ENCODE assay signal across 28 mouse cellular contexts in the genomic region with DNA sequence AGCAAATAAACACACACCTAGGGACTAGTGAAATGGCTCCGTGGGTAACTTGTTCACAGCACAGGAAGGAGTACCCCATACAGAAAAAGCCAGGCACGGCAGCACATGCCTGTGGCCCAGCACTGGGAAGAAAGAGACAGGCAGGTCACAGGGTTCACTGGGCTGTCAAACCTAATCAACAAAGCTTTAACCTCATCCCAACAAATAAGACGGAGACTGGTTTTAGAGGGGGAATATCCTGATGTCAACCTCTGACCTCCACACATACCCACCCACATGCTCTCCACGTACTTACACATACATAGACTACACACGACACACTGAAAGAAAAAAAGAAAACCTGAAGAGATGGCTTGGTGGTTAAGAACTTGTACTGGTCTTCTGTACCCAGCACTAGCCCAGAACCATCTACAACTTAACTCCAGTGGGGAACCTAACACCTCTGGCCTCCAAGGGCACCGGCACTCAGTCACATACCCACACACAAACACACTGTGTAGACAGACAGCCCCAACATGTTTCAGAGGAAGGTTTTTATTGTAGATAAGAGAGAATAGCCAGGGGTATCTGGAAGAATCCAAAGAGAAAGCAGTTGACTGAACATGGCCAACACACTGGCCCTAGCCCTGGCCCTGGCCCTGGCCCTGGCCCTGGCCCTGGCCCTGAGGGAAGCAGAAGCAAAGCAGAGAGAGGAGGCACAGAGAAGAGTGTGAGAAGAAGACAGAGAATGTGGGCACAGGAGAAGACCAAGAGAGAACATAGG. TPM values are rescaled to one million over a fixed set of nuclear protein-coding genes. Genes with fewer than 3 reads are reported as not detected.
A peak's percentile ranks its signal among the peaks of the same experiment; 100 is the strongest.
DNase-seq lines count a peak whose midpoint lies in the region; ATAC-seq and TF ChIP-seq lines count a peak whose summit lies in the region.
"Had no signal": no experiment of that assay in that cellular context is flagged by ENCODE, and none has a peak within 500 bp of the region (broad histone marks: within the 10 kb centered on the region; RNA-seq: fewer than 3 reads in every experiment).

No protein-coding gene starts in this region.

- no peaks in the 10 kb centered on the region for H3K27me3 ChIP-seq in midbrain, embryonic 11.5 days (ENCODE audit: control insufficient read depth, insufficient read depth, low read length)
- no peaks in the 10 kb centered on the region for H3K27me3 ChIP-seq in midbrain, postnatal 0 days (ENCODE audit: insufficient read depth, low read length)
- no peaks in the 10 kb centered on the region for H3K27me3 ChIP-seq in liver, embryonic 16.5 days (ENCODE audit: control insufficient read depth, insufficient read depth, low read depth, low read length)
- H3K27me3 ChIP-seq: midbrain, embryonic 12.5 days; neural tube, embryonic 13.5 days had no signal

- ATAC-seq in midbrain, embryonic 11.5 days (ENCODE audit: low FRiP score): no peak
- no peak for ATAC-seq in midbrain, postnatal 0 days (ENCODE audit: low FRiP score)
- 0 out of 2 replicates have a peak, but pooled peaks have one; percentile 6 for ATAC-seq in granulocyte monocyte progenitor cell, adult 5-6 weeks (replicated peaks; ENCODE audit: poor library complexity, severe bottlenecking)
- ATAC-seq in liver, embryonic 16.5 days (ENCODE audit: low read depth): peak; percentile 33
- ATAC-seq: activated CD4-positive, CD25-positive, alpha-beta regulatory T cell, adult 4 months; CD4-positive, CD25-positive, alpha-beta regulatory T cell, adult 4 months; forebrain, embryonic 14.5 days; hindbrain, embryonic 16.5 days had no signal

- H3K36me3 ChIP-seq in midbrain, embryonic 11.5 days (ENCODE audit: control insufficient read depth, insufficient read depth, low read length): no peaks in the 10 kb centered on the region
- no peaks in the 10 kb centered on the region for H3K36me3 ChIP-seq in midbrain, postnatal 0 days (ENCODE audit: insufficient read depth, low read length)
- no peaks in the 10 kb centered on the region for H3K36me3 ChIP-seq in liver, embryonic 16.5 days (ENCODE audit: control insufficient read depth, insufficient read depth)

- DNase-seq in midbrain, embryonic 11.5 days (ENCODE audit: low spot score, missing footprints): peak; percentile 56
- DNase-seq in midbrain, postnatal 0 days (ENCODE audit: low spot score): no peak
- DNase-seq in retina, postnatal 1 day: peak; percentile 63
- DNase-seq in urinary bladder, adult 2 months (ENCODE audit: low spot score): no peak
- no peak for DNase-seq in urinary bladder, postnatal 36 days (ENCODE audit: low spot score in 2 of 2)
- DNase-seq in spleen, adult 18-20 months: no peak
- DNase-seq: adrenal gland, adult 8-10 months; cerebellum, adult 8-10 months; cerebellum, postnatal 25 days; heart, postnatal 14 days; kidney, adult 9 months; kidney, postnatal 10 days; layer of hippocampus, postnatal 36 days; left cerebral cortex, postnatal 4 days; lung, embryonic 14.5 days; lung, postnatal 14 days; right cerebral cortex, postnatal 14 days; thymus, adult 2 months; thymus, postnatal 36 days had no signal

- no peak overlapping the region for H3K9ac ChIP-seq in midbrain, embryonic 11.5 days (ENCODE audit: low read length)
- no peak overlapping the region for H3K9ac ChIP-seq in midbrain, postnatal 0 days (replicated peaks; ENCODE audit: low read length, poor library complexity, severe bottlenecking)
- no peak overlapping the region for H3K9ac ChIP-seq in liver, embryonic 16.5 days (ENCODE audit: low read depth, low read length)
- H3K9ac ChIP-seq: lung, embryonic 14.5 days; midbrain, embryonic 12.5 days; neural tube, embryonic 13.5 days had no signal

- 80% methylated on average over 6 of the region's 6 CpGs for WGBS in midbrain, embryonic 11.5 days
- 88% methylated on average over 6 of the region's 6 CpGs for WGBS in midbrain, postnatal 0 days
- 54% methylated on average over 6 of the region's 6 CpGs for WGBS in liver, embryonic 16.5 days (ENCODE audit: insufficient replicate concordance)

- H3K9me3 ChIP-seq in midbrain, embryonic 11.5 days (ENCODE audit: control insufficient read depth, low read length): no peaks in the 10 kb centered on the region; the same call in 1 of the 2 replicates
- no peaks in the 10 kb centered on the region for H3K9me3 ChIP-seq in midbrain, postnatal 0 days (ENCODE audit: low read length)
- H3K9me3 ChIP-seq in liver, embryonic 16.5 days (replicated peaks; ENCODE audit: control insufficient read depth, low read length): no peaks in the 10 kb centered on the region
- H3K9me3 ChIP-seq: midbrain, embryonic 12.5 days; neural tube, embryonic 13.5 days had no signal

- H3K4me1 ChIP-seq in midbrain, embryonic 11.5 days (ENCODE audit: control insufficient read depth, insufficient read depth, low read length): no peaks in the 10 kb centered on the region
- no peaks in the 10 kb centered on the region for H3K4me1 ChIP-seq in midbrain, postnatal 0 days (ENCODE audit: insufficient read depth, low read length)
- peaks cover 20% of the 10 kb centered on the region for H3K4me1 ChIP-seq in liver, embryonic 16.5 days (ENCODE audit: control insufficient read depth, low read depth, low read length)
- H3K4me1 ChIP-seq: hindbrain, embryonic 10.5 days; midbrain, embryonic 12.5 days had no signal

- H3K4me3 ChIP-seq in midbrain, embryonic 11.5 days (ENCODE audit: low read depth, low read length): no peak overlapping the region
- no peak overlapping the region for H3K4me3 ChIP-seq in midbrain, postnatal 0 days (ENCODE audit: low read depth, low read length)
- H3K4me3 ChIP-seq in liver, embryonic 16.5 days (ENCODE audit: low read depth, low read length): no peak overlapping the region
- H3K4me3 ChIP-seq: hindbrain, embryonic 10.5 days; midbrain, embryonic 12.5 days; neural tube, embryonic 13.5 days had no signal

- no peak for TF ChIP-seq CTCF in midbrain, postnatal 0 days (IDR thresholded peaks at IDR 0.05)

- no peak overlapping the region for H3K4me2 ChIP-seq in midbrain, embryonic 11.5 days
- no peak overlapping the region for H3K4me2 ChIP-seq in midbrain, postnatal 0 days (ENCODE audit: low read depth, low read length, poor library complexity, severe bottlenecking)
- H3K4me2 ChIP-seq in liver, embryonic 16.5 days (ENCODE audit: low read depth, low read length): no peak overlapping the region
- H3K4me2 ChIP-seq: lung, embryonic 14.5 days; midbrain, embryonic 12.5 days; neural tube, embryonic 13.5 days had no signal

- no peak overlapping the region for H3K27ac ChIP-seq in midbrain, embryonic 11.5 days (ENCODE audit: low read depth, low read length)
- no peak overlapping the region for H3K27ac ChIP-seq in midbrain, postnatal 0 days (ENCODE audit: low read depth, low read length)
- no peak overlapping the region for H3K27ac ChIP-seq in liver, embryonic 16.5 days (ENCODE audit: low read length)
- H3K27ac ChIP-seq: hindbrain, embryonic 10.5 days; midbrain, embryonic 12.5 days; neural tube, embryonic 13.5 days had no signal

RNA-seq across cellular contexts. Expression of a gene that starts 12.6 kb away (rescaled TPM):
- polyA plus RNA-seq in midbrain, embryonic 11.5 days (2014; fragmentation: Nextera tagmentation; extraction: Ambion mirVana): 31.5 and 31.7 TPM in 2 replicates
- total RNA-seq in midbrain, postnatal 0 days (2014; rRNA removed): 40.3 and 44.5 TPM in 2 replicates
- polyA plus RNA-seq in midbrain, postnatal 0 days (2015; fragmentation: Nextera tagmentation; extraction: Ambion mirVana): 30.0 and 32.9 TPM in 2 replicates
- 24.1 and 27.3 TPM in 2 replicates for total RNA-seq in granulocyte monocyte progenitor cell, adult 5-6 weeks (2014; fragmentation: Nextera tagmentation)
- total RNA-seq in granulocyte monocyte progenitor cell, adult 5-6 weeks (2017): 12.2 and 12.3 TPM in 2 replicates
- 23.6 and 26.7 TPM in 2 replicates for polyA plus RNA-seq in liver, embryonic 16.5 days (2015; fragmentation: Nextera tagmentation; extraction: Ambion mirVana)
- 16.8 and 21.8 TPM in 2 replicates for polyA plus RNA-seq in urinary bladder, adult 2 months (2012; rRNA removed)

Comparison
In these comparisons a context has a peak if more than half of its experiments do, and no peak if none do; other contexts are left out.
1. DNase-seq: peak in midbrain, embryonic 11.5 days (single experiment) and retina, postnatal 1 day (single experiment); none in midbrain, postnatal 0 days (single experiment), urinary bladder, adult 2 months (single experiment), urinary bladder, postnatal 36 days (0 of 2) and spleen, adult 18-20 months (0 of 2).
2. ATAC-seq: peak in granulocyte monocyte progenitor cell, adult 5-6 weeks (single experiment) and liver, embryonic 16.5 days (single experiment); none in midbrain, embryonic 11.5 days (single experiment) and midbrain, postnatal 0 days (single experiment).